Mouse (Mus musculus) stomach, embryonic 14.5 days (tissue): ENCODE results near the gene Plxnd1. TPM values are rescaled to one million over a fixed set of nuclear protein-coding genes. Genes with fewer than 3 reads are reported as not detected.

Experiments
- polyA plus RNA-seq: library from polyadenylated mRNA; unstranded; fragments of >200 nt; fragmentation: Nextera tagmentation; extraction: Ambion mirVana; gene quantifications from 2 replicates; pipeline ENCODE4 v1.2.1, GENCODE M21; 2014

The Plxnd1 gene
- polyA plus RNA-seq, 1 experiment from 2014 or later: 44.5 TPM

Other genes with a start within 250 kb of the Plxnd1 start
- gene Tmem40, start 232.6 kb downstream of the Plxnd1 start, polyA plus RNA-seq: 3.3 and 4.8 TPM in 2 replicates
- gene Cand2, start 220.5 kb downstream of the Plxnd1 start, polyA plus RNA-seq: 27.7 and 31.0 TPM in 2 replicates
- 2,694 and 2,736 TPM in 2 replicates for gene Rpl32, start 186.3 kb downstream of the Plxnd1 start, polyA plus RNA-seq
- gene Efcab12, start 156.6 kb downstream of the Plxnd1 start, polyA plus RNA-seq: 0.87 and 0.91 TPM in 2 replicates
- gene Mbd4, start 141.6 kb downstream of the Plxnd1 start, polyA plus RNA-seq: 16.4 and 20.6 TPM in 2 replicates
- gene Ift122, start 141.5 kb downstream of the Plxnd1 start, polyA plus RNA-seq: 22.2 and 23.9 TPM in 2 replicates
- gene Rho, start 63.3 kb downstream of the Plxnd1 start, polyA plus RNA-seq: 0.25 TPM in 1 of 2 replicates, not detected in the other
- gene H1foo, start 50.1 kb downstream of the Plxnd1 start, polyA plus RNA-seq: not detected in 2 replicates
- 19.3 and 20.5 TPM in 2 replicates for gene Tmcc1, start 198.5 kb upstream of the Plxnd1 start, polyA plus RNA-seq
- 40.6 and 41.2 TPM in 2 replicates for gene Washc2, start 213.0 kb upstream of the Plxnd1 start, polyA plus RNA-seq